18 mouse cellular contexts compared by ENCODE assay signal in the genomic region with DNA sequence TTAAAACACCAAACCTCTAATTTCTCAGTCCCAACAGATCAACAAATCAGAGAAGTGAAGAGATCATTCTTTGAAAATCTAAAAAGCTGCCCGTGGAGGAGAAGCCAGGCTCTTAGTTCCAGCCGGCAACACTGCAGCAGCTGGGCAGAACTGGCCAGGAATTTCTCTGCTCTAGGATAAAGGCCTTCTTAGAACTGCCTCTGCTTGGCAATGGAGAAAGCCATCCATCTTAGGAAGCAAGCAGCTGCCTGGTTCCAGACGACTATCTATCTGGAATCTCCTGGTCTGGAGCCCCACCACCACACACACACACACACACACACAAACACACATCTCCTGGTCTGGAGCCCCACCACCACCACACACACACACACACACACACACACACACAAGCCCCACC. TPM values are rescaled to one million over a fixed set of nuclear protein-coding genes. Genes with fewer than 3 reads are reported as not detected.
A peak's percentile ranks its signal among the peaks of the same experiment; 100 is the strongest.
DNase-seq lines count a peak whose midpoint lies in the region; ATAC-seq and TF ChIP-seq lines count a peak whose summit lies in the region.
"Had no signal": no experiment of that assay in that cellular context is flagged by ENCODE, and none has a peak within 500 bp of the region (broad histone marks: within the 10 kb centered on the region; RNA-seq: fewer than 3 reads in every experiment).

No protein-coding gene starts in this region.

- H3K36me3 ChIP-seq in forebrain, embryonic 12.5 days (replicated peaks): no peaks in the 10 kb centered on the region
- H3K36me3 ChIP-seq in forebrain, embryonic 15.5 days: no peaks in the 10 kb centered on the region
- no peaks in the 10 kb centered on the region for H3K36me3 ChIP-seq in kidney, postnatal 0 days (ENCODE audit: insufficient read depth, low read length)
- H3K36me3 ChIP-seq in hindbrain, embryonic 16.5 days (ENCODE audit: control insufficient read depth, insufficient read depth, low read length): no peaks in the 10 kb centered on the region
- H3K36me3 ChIP-seq in intestine, embryonic 16.5 days (ENCODE audit: control insufficient read depth, insufficient read depth, low read length): no peaks in the 10 kb centered on the region
- H3K36me3 ChIP-seq: heart, embryonic 12.5 days; limb, embryonic 15.5 days; midbrain, embryonic 13.5 days had no signal

- H3K4me2 ChIP-seq in forebrain, embryonic 12.5 days: no peak overlapping the region
- no peak overlapping the region for H3K4me2 ChIP-seq in forebrain, embryonic 15.5 days (replicated peaks)
- H3K4me2 ChIP-seq in kidney, postnatal 0 days (ENCODE audit: low read length): no peak overlapping the region
- H3K4me2 ChIP-seq in hindbrain, embryonic 16.5 days (ENCODE audit: low read length): no peak overlapping the region
- no peak overlapping the region for H3K4me2 ChIP-seq in intestine, embryonic 16.5 days (ENCODE audit: low read depth, low read length)
- H3K4me2 ChIP-seq: heart, embryonic 12.5 days; limb, embryonic 15.5 days; liver, embryonic 15.5 days; midbrain, embryonic 13.5 days had no signal

- no peak for ATAC-seq in forebrain, embryonic 12.5 days (ENCODE audit: low FRiP score)
- no peak for ATAC-seq in forebrain, embryonic 15.5 days (replicated peaks)
- ATAC-seq in kidney, postnatal 0 days (replicated peaks; ENCODE audit: low FRiP score, low read depth): no peak
- ATAC-seq in hindbrain, embryonic 16.5 days: 0 out of 2 replicates have a peak, but pooled peaks have one; percentile 10
- ATAC-seq in intestine, embryonic 16.5 days: no peak
- ATAC-seq: forebrain, embryonic 14.5 days; inflammation-experienced regulatory T-cells, adult 6 months; midbrain, embryonic 13.5 days had no signal

- H3K9me3 ChIP-seq in forebrain, embryonic 12.5 days: no peaks in the 10 kb centered on the region
- no peaks in the 10 kb centered on the region for H3K9me3 ChIP-seq in forebrain, embryonic 15.5 days
- H3K9me3 ChIP-seq in kidney, postnatal 0 days (replicated peaks; ENCODE audit: low read length): no peaks in the 10 kb centered on the region
- no peaks in the 10 kb centered on the region for H3K9me3 ChIP-seq in hindbrain, embryonic 16.5 days (ENCODE audit: control insufficient read depth, low read length)
- no peaks in the 10 kb centered on the region for H3K9me3 ChIP-seq in intestine, embryonic 16.5 days (ENCODE audit: control insufficient read depth, low read length)
- H3K9me3 ChIP-seq: heart, embryonic 12.5 days; limb, embryonic 15.5 days; liver, embryonic 15.5 days; midbrain, embryonic 13.5 days had no signal

- DNase-seq in kidney, postnatal 0 days (ENCODE audit: low spot score): peak; percentile 43
- DNase-seq in kidney, adult 9 months: no peak
- DNase-seq in adipocyte (ENCODE audit: low spot score): peak; percentile 66
- DNase-seq in layer of hippocampus, adult 9-11 months: no peak
- DNase-seq: cerebellum, adult 9-10 months; gastrocnemius, postnatal 25 days; thymus, postnatal 14 days had no signal

- no peaks in the 10 kb centered on the region for H3K27me3 ChIP-seq in forebrain, embryonic 12.5 days
- H3K27me3 ChIP-seq in forebrain, embryonic 15.5 days: no peaks in the 10 kb centered on the region
- no peaks in the 10 kb centered on the region for H3K27me3 ChIP-seq in kidney, postnatal 0 days (ENCODE audit: insufficient read depth, low read length)
- no peaks in the 10 kb centered on the region for H3K27me3 ChIP-seq in hindbrain, embryonic 16.5 days (replicated peaks; ENCODE audit: control insufficient read depth, insufficient read depth, low read length)
- H3K27me3 ChIP-seq in intestine, embryonic 16.5 days (replicated peaks; ENCODE audit: control insufficient read depth, insufficient read depth, low read length): no peaks in the 10 kb centered on the region
- H3K27me3 ChIP-seq: heart, embryonic 12.5 days; liver, embryonic 15.5 days; midbrain, embryonic 13.5 days had no signal

- H3K4me1 ChIP-seq in forebrain, embryonic 12.5 days: peaks cover 71% of the 10 kb centered on the region
- H3K4me1 ChIP-seq in forebrain, embryonic 15.5 days: peaks cover 61% of the 10 kb centered on the region
- H3K4me1 ChIP-seq in kidney, postnatal 0 days (replicated peaks; ENCODE audit: insufficient read depth, low read length): peaks cover 32% of the 10 kb centered on the region
- H3K4me1 ChIP-seq in hindbrain, embryonic 16.5 days (ENCODE audit: control insufficient read depth, insufficient read depth, low read depth, low read length): peaks cover 31% of the 10 kb centered on the region
- H3K4me1 ChIP-seq in intestine, embryonic 16.5 days (ENCODE audit: control insufficient read depth, insufficient read depth, low read length): peaks cover 31% of the 10 kb centered on the region

- no peak for TF ChIP-seq CTCF in kidney, postnatal 0 days (IDR thresholded peaks at IDR 0.05; ENCODE audit: low read depth)

- 0 out of 2 replicates have a peak overlapping the region, but pooled peaks have one; percentile 19 for H3K27ac ChIP-seq in forebrain, embryonic 12.5 days
- no peak overlapping the region for H3K27ac ChIP-seq in forebrain, embryonic 15.5 days (replicated peaks)
- no peak overlapping the region for H3K27ac ChIP-seq in kidney, postnatal 0 days
- H3K27ac ChIP-seq in hindbrain, embryonic 16.5 days (ENCODE audit: low read depth, low read length): no peak overlapping the region
- no peak overlapping the region for H3K27ac ChIP-seq in intestine, embryonic 16.5 days (ENCODE audit: low read length)
- H3K27ac ChIP-seq: limb, embryonic 15.5 days; liver, embryonic 15.5 days had no signal

- H3K4me3 ChIP-seq in forebrain, embryonic 12.5 days (replicated peaks): no peak overlapping the region
- no peak overlapping the region for H3K4me3 ChIP-seq in forebrain, embryonic 15.5 days
- no peak overlapping the region for H3K4me3 ChIP-seq in kidney, postnatal 0 days (replicated peaks; ENCODE audit: low read depth, low read length)
- H3K4me3 ChIP-seq in hindbrain, embryonic 16.5 days (ENCODE audit: low read length): no peak overlapping the region
- H3K4me3 ChIP-seq in intestine, embryonic 16.5 days (ENCODE audit: low read length): no peak overlapping the region
- H3K4me3 ChIP-seq: heart, embryonic 12.5 days; limb, embryonic 15.5 days; liver, embryonic 15.5 days; midbrain, embryonic 13.5 days; myocyte had no signal

- no peak overlapping the region for H3K9ac ChIP-seq in forebrain, embryonic 12.5 days
- no peak overlapping the region for H3K9ac ChIP-seq in forebrain, embryonic 15.5 days (replicated peaks)
- no peak overlapping the region for H3K9ac ChIP-seq in kidney, postnatal 0 days (ENCODE audit: low read depth, low read length)
- no peak overlapping the region for H3K9ac ChIP-seq in hindbrain, embryonic 16.5 days (ENCODE audit: low read depth, low read length)
- H3K9ac ChIP-seq in intestine, embryonic 16.5 days (ENCODE audit: low read depth, low read length): no peak overlapping the region
- H3K9ac ChIP-seq: heart, embryonic 12.5 days; limb, embryonic 15.5 days; liver, embryonic 15.5 days; midbrain, embryonic 13.5 days had no signal

- WGBS in forebrain, embryonic 12.5 days: 53% methylated on average over 3 of the region's 3 CpGs
- WGBS in forebrain, embryonic 15.5 days: 41% methylated on average over 3 of the region's 3 CpGs
- WGBS in kidney, postnatal 0 days: 11% methylated on average over 3 of the region's 3 CpGs
- 29% methylated on average over 3 of the region's 3 CpGs for WGBS in hindbrain, embryonic 16.5 days
- WGBS in intestine, embryonic 16.5 days: 27% methylated on average over 3 of the region's 3 CpGs

RNA-seq across cellular contexts. Expression of a gene that starts 21.7 kb away (rescaled TPM):
- 20.3 and 20.6 TPM in 2 replicates for polyA plus RNA-seq in forebrain, embryonic 12.5 days (2016; fragmentation: Nextera tagmentation; extraction: Ambion mirVana)
- polyA plus RNA-seq in forebrain, embryonic 15.5 days (2015; fragmentation: Nextera tagmentation; extraction: Ambion mirVana): 8.0 and 9.2 TPM in 2 replicates
- polyA plus RNA-seq in kidney, postnatal 0 days (2015; fragmentation: Nextera tagmentation; extraction: Ambion mirVana): 4.0 and 4.2 TPM in 2 replicates
- polyA plus RNA-seq in hindbrain, embryonic 16.5 days (2015; fragmentation: Nextera tagmentation; extraction: Ambion mirVana): 5.4 and 8.6 TPM in 2 replicates
- 7.5 and 8.7 TPM in 2 replicates for polyA plus RNA-seq in intestine, embryonic 16.5 days (2015; fragmentation: Nextera tagmentation; extraction: Ambion mirVana)

RNA-seq across cellular contexts. Expression of a gene that starts 49.2 kb away (rescaled TPM):
- 90.2 and 96.7 TPM in 2 replicates for polyA plus RNA-seq in forebrain, embryonic 12.5 days (2016; fragmentation: Nextera tagmentation; extraction: Ambion mirVana)
- 88.6 and 93.0 TPM in 2 replicates for polyA plus RNA-seq in forebrain, embryonic 15.5 days (2015; fragmentation: Nextera tagmentation; extraction: Ambion mirVana)
- 50.3 and 51.7 TPM in 2 replicates for polyA plus RNA-seq in kidney, postnatal 0 days (2015; fragmentation: Nextera tagmentation; extraction: Ambion mirVana)
- 57.2 and 66.1 TPM in 2 replicates for polyA plus RNA-seq in hindbrain, embryonic 16.5 days (2015; fragmentation: Nextera tagmentation; extraction: Ambion mirVana)
- polyA plus RNA-seq in intestine, embryonic 16.5 days (2015; fragmentation: Nextera tagmentation; extraction: Ambion mirVana): 55.6 and 63.1 TPM in 2 replicates

Comparison
In these comparisons a context has a peak if more than half of its experiments do, and no peak if none do; other contexts are left out.
1. DNase-seq: peak in kidney, postnatal 0 days (single experiment) and adipocyte (single experiment); none in kidney, adult 9 months (single experiment) and layer of hippocampus, adult 9-11 months (single experiment).